Mouse (Mus musculus) G1E (cell line): ENCODE results near the gene Gm9833. TPM values are rescaled to one million over a fixed set of nuclear protein-coding genes. Genes with fewer than 3 reads are reported as not detected.

ENCODE experiments used
- ATAC-seq: 2 replicates; pipeline ENCODE4 v1.8.0; 2016; ENCODE audit warnings: mild to moderate bottlenecking; ENCODE audit not compliant: insufficient number of reproducible peaks, poor library complexity, low FRiP score, severe bottlenecking; ENCODE audit errors: extremely low read depth
- DNase-seq: peaks from one replicate; pipeline ENCODE4 v3.0.0; 2012; ENCODE audit warnings: low spot score
- H3K27me3 ChIP-seq: 2 replicates; pipeline ENCODE4 v1.6.1; 2012; ENCODE audit warnings: mild to moderate bottlenecking, low read length, inconsistent platforms; ENCODE audit not compliant: insufficient read depth
- H3K36me3 ChIP-seq: replicated peaks from 2 replicates; pipeline ENCODE3; 2012; ENCODE audit warnings: mild to moderate bottlenecking, inconsistent platforms
- H3K4me1 ChIP-seq: 2 replicates; pipeline ENCODE4 v1.6.1; 2012; ENCODE audit warnings: low read depth, low read length, inconsistent platforms, mixed read lengths; ENCODE audit not compliant: insufficient read depth
- H3K4me3 ChIP-seq: 2 replicates; pipeline ENCODE4 v1.5.1; 2012; ENCODE audit warnings: low read depth, mild to moderate bottlenecking, inconsistent platforms, low read length, moderate library complexity, mixed read lengths
- H3K9me3 ChIP-seq: replicated peaks from 2 replicates; pipeline ENCODE4 v1.6.1; 2012; ENCODE audit warnings: inconsistent platforms
- CTCF ChIP-seq: IDR thresholded peaks from 2 replicates; pipeline ENCODE4 v1.5.1; 2012; ENCODE audit warnings: low read depth, low read length, inconsistent platforms, mixed read lengths
- GATA1 ChIP-seq: IDR thresholded peaks from 2 replicates; pipeline ENCODE4 v1.6.1; 2012; ENCODE audit warnings: borderline replicate concordance, low read length, inconsistent platforms, mixed read lengths
- GATA2 ChIP-seq: IDR thresholded peaks from 2 replicates; pipeline ENCODE4 v1.6.1; 2012; ENCODE audit warnings: low read depth, low read length, inconsistent platforms, borderline replicate concordance
- POLR2AphosphoS5 ChIP-seq: IDR thresholded peaks from 2 replicates; pipeline ENCODE4 v1.6.1; 2012; ENCODE audit warnings: low read depth, low read length, inconsistent platforms; ENCODE audit not compliant: insufficient replicate concordance
- TAL1 ChIP-seq: conservative IDR thresholded peaks from 2 replicates; pipeline ENCODE4 v1.6.1; 2012; ENCODE audit warnings: low read depth, low read length, inconsistent platforms, mixed read lengths
- polyA plus RNA-seq: library from polyadenylated mRNA; stranded (reverse); fragments of >175 nt; gene quantifications from 2 replicates; pipeline ENCODE4 v1.2.3, GENCODE M21; 2012
- total RNA-seq, 2 experiments: library from RNA; stranded (forward) in 1 of 2; stranded (reverse) in 1 of 2; fragments of 200-1000 nt in 1 of 2; fragments of >200 nt in 1 of 2; fragmentation: Nextera tagmentation in 1 of 2; gene quantifications; 2 replicates each; pipeline ENCODE4 v1.2.3; 2014 to 2017

Gm9833 gene
- total and polyA plus RNA-seq, 3 experiments: 2.9 to 9.4 (median 7.8) TPM

GRCm38 (mm10) chr3:10116531-10116930 is 28.6 kb downstream of the Gm9833 start:
- H3K27me3 ChIP-seq: 0 out of 2 replicates have a peak, but pooled peaks cover 4% of the 10 kb centered on the region
- TF ChIP-seq GATA2 (no peak), POLR2AphosphoS5 (no peak), TAL1 (no peak), GATA1 (no peak), CTCF (no peak)

GRCm38 (mm10) chr3:10121232-10121631 is 33.3 kb downstream of the Gm9833 start:
- TF ChIP-seq TAL1 (no peak), CTCF (no peak), GATA2 (no peak), GATA1 (no peak), POLR2AphosphoS5 (no peak)
- H3K27me3 ChIP-seq: peaks cover 3% of the 10 kb centered on the region; the same call in 1 of the 2 replicates
- H3K36me3 ChIP-seq: no peaks in the 10 kb centered on the region
- H3K9me3 ChIP-seq: no peaks in the 10 kb centered on the region
- no peak for DNase-seq
- H3K4me3 ChIP-seq: no peak overlapping the region
- no peak for ATAC-seq
- peaks cover 8% of the 10 kb centered on the region for H3K4me1 ChIP-seq

More at GRCm38 (mm10) chr3:10116531-10116930, 28.6 kb downstream of the Gm9833 start:
- peaks cover 6% of the 10 kb centered on the region for H3K4me1 ChIP-seq
- no peaks in the 10 kb centered on the region for H3K36me3 ChIP-seq
- no peak for ATAC-seq
- no peak overlapping the region for H3K4me3 ChIP-seq
- DNase-seq: no peak
- no peaks in the 10 kb centered on the region for H3K9me3 ChIP-seq

- H3K4me1 ChIP-seq: peaks cover 3% of the 10 kb centered on the region
- DNase-seq (no peak), ATAC-seq (no peak)
- no peaks in the 10 kb centered on the region for H3K9me3 ChIP-seq
- no peaks in the 10 kb centered on the region for H3K36me3 ChIP-seq
- TF ChIP-seq CTCF: no peak
- no peak for TF ChIP-seq TAL1
- no peak for TF ChIP-seq POLR2AphosphoS5
- TF ChIP-seq GATA1: no peak
- TF ChIP-seq GATA2: no peak
- peaks cover 3% of the 10 kb centered on the region; the same call in 1 of the 2 replicates for H3K27me3 ChIP-seq
- H3K4me3 ChIP-seq: no peak overlapping the region
Observed at GRCm38 (mm10) chr3:10121956-10122739, 34.2 kb downstream of the Gm9833 start.

- TF ChIP-seq GATA1: no peak
- TF ChIP-seq TAL1: no peak
- no peak for TF ChIP-seq POLR2AphosphoS5
- TF ChIP-seq CTCF: no peak
- TF ChIP-seq GATA2: no peak
- H3K4me1 ChIP-seq: peaks cover 3% of the 10 kb centered on the region
- peaks cover 3% of the 10 kb centered on the region for H3K27me3 ChIP-seq
- ATAC-seq (no peak), DNase-seq (no peak)
- H3K36me3 ChIP-seq: no peaks in the 10 kb centered on the region
- no peak overlapping the region for H3K4me3 ChIP-seq
- no peaks in the 10 kb centered on the region for H3K9me3 ChIP-seq
Observed at GRCm38 (mm10) chr3:10123615-10124014, 35.7 kb downstream of the Gm9833 start.

GRCm38 (mm10) chr3:10124071-10124470 is 36.2 kb downstream of the Gm9833 start:
- no peak for DNase-seq
- H3K4me1 ChIP-seq: peaks cover 3% of the 10 kb centered on the region
- no peak for ATAC-seq
- TF ChIP-seq GATA1 (no peak), CTCF (no peak), TAL1 (no peak), POLR2AphosphoS5 (no peak), GATA2 (no peak)
- H3K36me3 ChIP-seq: no peaks in the 10 kb centered on the region
- H3K4me3 ChIP-seq: no peak overlapping the region
- H3K9me3 ChIP-seq: no peaks in the 10 kb centered on the region
- peaks cover 3% of the 10 kb centered on the region for H3K27me3 ChIP-seq

GRCm38 (mm10) chr3:10125301-10125700 is 37.4 kb downstream of the Gm9833 start:
- Histone ChIP-seq H3K36me3 (no peaks in the 10 kb centered on the region), H3K27me3 (peaks cover 3% of the 10 kb centered on the region), H3K4me1 (peaks cover 3% of the 10 kb centered on the region), H3K9me3 (no peaks in the 10 kb centered on the region), H3K4me3 (no peak overlapping the region)
- ATAC-seq: no peak
- no peak for TF ChIP-seq GATA2
- no peak for TF ChIP-seq CTCF
- no peak for TF ChIP-seq TAL1
- no peak for DNase-seq
